Mouse (Mus musculus) CH12.LX (cell line): ENCODE results near the gene Celf5. TPM values are rescaled to one million over a fixed set of nuclear protein-coding genes. Genes with fewer than 3 reads are reported as not detected.

ENCODE experiments used
- DNase-seq: peaks from one replicate; pipeline ENCODE4 v3.0.0-alpha.2; 2013; ENCODE audit errors: extremely low read depth
- H3K27ac ChIP-seq: 2 replicates; pipeline ENCODE4 v1.5.1; 2012; ENCODE audit warnings: low read depth, mild to moderate bottlenecking, control low read depth, moderate library complexity; ENCODE audit not compliant: insufficient read depth
- H3K27me3 ChIP-seq: replicated peaks from 2 replicates; pipeline ENCODE3; 2012; ENCODE audit warnings: inconsistent platforms
- H3K36me3 ChIP-seq, 2 experiments: replicated peaks in 1 of 2; 2 replicates each; pipeline versions ENCODE3 to v1.6.1; 2012; ENCODE audit warnings: inconsistent platforms in 1 of 2, low read length in 1 of 2, mild to moderate bottlenecking in 1 of 2, mixed read lengths in 1 of 2, moderate library complexity in 1 of 2; ENCODE audit not compliant: control insufficient read depth in 1 of 2, insufficient read depth in 1 of 2
- H3K4me1 ChIP-seq, 2 experiments: 2 replicates each; pipeline ENCODE4 v1.6.1; 2012; ENCODE audit warnings: inconsistent platforms in 1 of 2, moderate library complexity in 1 of 2; ENCODE audit not compliant: insufficient read depth in 2 of 2, control insufficient read depth in 1 of 2
- H3K4me2 ChIP-seq: 2 replicates; pipeline ENCODE4 v1.6.1; 2012; ENCODE audit warnings: low read depth, mild to moderate bottlenecking, control low read depth; ENCODE audit not compliant: poor library complexity, insufficient read depth, severe bottlenecking
- H3K4me3 ChIP-seq, 3 experiments: fragments of 150-350 bp in 1 of 3; sonication (generic) in 1 of 3; replicated peaks in 1 of 3; 2 replicates each; pipeline versions ENCODE3 to v1.5.1; 2011 to 2012; ENCODE audit warnings: low read depth in 2 of 3, low read length in 2 of 3, mild to moderate bottlenecking in 2 of 3, moderate library complexity in 2 of 3, control low read depth in 1 of 3, improper control_type of control experiment in 1 of 3, inconsistent platforms in 1 of 3, mixed read lengths in 1 of 3; ENCODE audit not compliant: poor library complexity in 1 of 3
- H3K79me2 ChIP-seq: replicated peaks from 2 replicates; pipeline ENCODE4 v1.6.1; 2012; ENCODE audit warnings: mild to moderate bottlenecking, moderate library complexity; ENCODE audit not compliant: control insufficient read depth, poor library complexity, insufficient read depth, severe bottlenecking; ENCODE audit errors: extremely low read depth
- H3K9ac ChIP-seq: 2 replicates; pipeline ENCODE4 v1.6.1; 2012; ENCODE audit warnings: low read depth, mild to moderate bottlenecking, control low read depth, moderate library complexity; ENCODE audit not compliant: insufficient read depth
- H3K9me3 ChIP-seq: replicated peaks from 2 replicates; pipeline ENCODE3; 2012; ENCODE audit warnings: low read length, inconsistent platforms, mixed read lengths
- BHLHE40 ChIP-seq: IDR thresholded peaks from 2 replicates; pipeline ENCODE4 v1.6.1; 2011; ENCODE audit warnings: mild to moderate bottlenecking, low read depth, low read length, improper control_type of control experiment
- CHD2 ChIP-seq: IDR thresholded peaks from 2 replicates; pipeline ENCODE4 v1.6.1; 2011; ENCODE audit warnings: low read length, improper control_type of control experiment
- ELF1 ChIP-seq: IDR thresholded peaks from 2 replicates; pipeline ENCODE4 v1.6.1; 2014; ENCODE audit warnings: low read depth, mild to moderate bottlenecking, inconsistent platforms, low read length, improper control_type of control experiment
- EP300 ChIP-seq: IDR thresholded peaks from 2 replicates; pipeline ENCODE4 v1.6.1; 2011; ENCODE audit warnings: low read length, improper control_type of control experiment
- ETS1 ChIP-seq: conservative IDR thresholded peaks from 2 replicates; pipeline ENCODE4 v1.6.1; 2012; ENCODE audit warnings: low read depth, mild to moderate bottlenecking, inconsistent platforms, low read length, improper control_type of control experiment, moderate library complexity
- HCFC1 ChIP-seq: IDR thresholded peaks from 2 replicates; pipeline ENCODE4 v1.6.1; 2012; ENCODE audit warnings: low read depth, mild to moderate bottlenecking, inconsistent platforms, low read length, improper control_type of control experiment
- IRF4 ChIP-seq: IDR thresholded peaks from 2 replicates; pipeline ENCODE4 v1.6.1; 2014; ENCODE audit warnings: low read depth, mild to moderate bottlenecking, inconsistent platforms, low read length, improper control_type of control experiment
- JUN ChIP-seq: IDR thresholded peaks from 2 replicates; pipeline ENCODE4 v1.6.1; 2011; ENCODE audit warnings: low read depth, mild to moderate bottlenecking, low read length, improper control_type of control experiment, moderate library complexity; ENCODE audit not compliant: insufficient read depth
- JUND ChIP-seq: conservative IDR thresholded peaks from 2 replicates; pipeline ENCODE4 v1.6.1; 2011; ENCODE audit warnings: low read depth, low read length, improper control_type of control experiment
- MAFK ChIP-seq: IDR thresholded peaks from 2 replicates; pipeline ENCODE4 v1.6.1; 2011; ENCODE audit warnings: low read length, improper control_type of control experiment; ENCODE audit not compliant: insufficient replicate concordance
- MAX ChIP-seq: IDR thresholded peaks from 2 replicates; pipeline ENCODE4 v1.6.1; 2011; ENCODE audit warnings: low read length, improper control_type of control experiment
- MAZ ChIP-seq: IDR thresholded peaks from 2 replicates; pipeline ENCODE4 v1.6.1; 2012; ENCODE audit warnings: low read depth, mild to moderate bottlenecking, inconsistent platforms, low read length, improper control_type of control experiment, moderate library complexity
- MYC ChIP-seq: IDR thresholded peaks from 2 replicates; pipeline ENCODE4 v1.6.1; 2011; ENCODE audit warnings: low read depth, mild to moderate bottlenecking, improper control_type of control experiment, low read length
- NELFE ChIP-seq: IDR thresholded peaks from 2 replicates; pipeline ENCODE4 v1.6.1; 2011; ENCODE audit warnings: low read depth, low read length, improper control_type of control experiment
- RCOR1 ChIP-seq: conservative IDR thresholded peaks from 2 replicates; pipeline ENCODE4 v1.6.1; 2012; ENCODE audit warnings: low read depth, mild to moderate bottlenecking, inconsistent platforms, low read length, improper control_type of control experiment
- SIN3A ChIP-seq: IDR thresholded peaks from 2 replicates; pipeline ENCODE4 v1.6.1; 2012; ENCODE audit warnings: low read length, improper control_type of control experiment, inconsistent platforms
- TBP ChIP-seq: conservative IDR thresholded peaks from 2 replicates; pipeline ENCODE4 v1.6.1; 2011; ENCODE audit warnings: low read depth, low read length, improper control_type of control experiment
- UBTF ChIP-seq: IDR thresholded peaks from 2 replicates; pipeline ENCODE4 v1.6.1; 2012; ENCODE audit warnings: low read depth, mild to moderate bottlenecking, inconsistent platforms, low read length, improper control_type of control experiment, moderate library complexity
- USF1 ChIP-seq: IDR thresholded peaks from 2 replicates; pipeline ENCODE4 v1.6.1; 2014; ENCODE audit warnings: low read depth, mild to moderate bottlenecking, inconsistent platforms, low read length, improper control_type of control experiment
- ZC3H11A ChIP-seq: IDR thresholded peaks from 2 replicates; pipeline ENCODE4 v1.6.1; 2012; ENCODE audit warnings: low read depth, mild to moderate bottlenecking, inconsistent platforms, low read length, improper control_type of control experiment
- ZKSCAN1 ChIP-seq: IDR thresholded peaks from 2 replicates; pipeline ENCODE4 v1.6.1; 2012; ENCODE audit warnings: low read depth, inconsistent platforms, low read length, improper control_type of control experiment, borderline replicate concordance
- ZNF384 ChIP-seq: IDR thresholded peaks from 2 replicates; pipeline ENCODE4 v1.6.1; 2012; ENCODE audit warnings: low read depth, low read length, improper control_type of control experiment, inconsistent platforms
- dilution Hi-C: fragments of 300-500 bp; cut with MboI; formaldehyde crosslinking; loops from 2 replicates; pipeline ENCODE4 v1.14.3; 2020; ENCODE audit warnings: low sequenced_read_pairs; ENCODE audit not compliant: extremely low pct_unique_long_range_greater_than_20kb, extremely low pct_ligation_motif_present
- in situ Hi-C: fragments of 300-500 bp; cut with MboI; formaldehyde crosslinking; loops from 3 replicates; pipeline ENCODE4 v1.14.3; 2019; ENCODE audit warnings: low sequenced_read_pairs, low pct_ligation_motif_present, low pct_unique_long_range_greater_than_20kb, mixed read lengths
- polyA plus RNA-seq: library from polyadenylated mRNA; unstranded; fragments of >175 nt; gene quantifications from 2 replicates; pipeline ENCODE4 v1.2.1, GENCODE M21; 2012; ENCODE audit warnings: low read depth; ENCODE audit not compliant: insufficient read length
- total RNA-seq, 2 experiments: library from RNA; depleted of rRNA; stranded (reverse); fragments of 300-350 nt in 1 of 2; fragments of >200 nt in 1 of 2; gene quantifications; 2 replicates each; pipeline ENCODE4 v1.2.3; 2012 to 2014

The Celf5 gene
- total and polyA plus RNA-seq, 3 experiments, result 0.07 to 0.08 TPM; not detected in 1

DNA sequence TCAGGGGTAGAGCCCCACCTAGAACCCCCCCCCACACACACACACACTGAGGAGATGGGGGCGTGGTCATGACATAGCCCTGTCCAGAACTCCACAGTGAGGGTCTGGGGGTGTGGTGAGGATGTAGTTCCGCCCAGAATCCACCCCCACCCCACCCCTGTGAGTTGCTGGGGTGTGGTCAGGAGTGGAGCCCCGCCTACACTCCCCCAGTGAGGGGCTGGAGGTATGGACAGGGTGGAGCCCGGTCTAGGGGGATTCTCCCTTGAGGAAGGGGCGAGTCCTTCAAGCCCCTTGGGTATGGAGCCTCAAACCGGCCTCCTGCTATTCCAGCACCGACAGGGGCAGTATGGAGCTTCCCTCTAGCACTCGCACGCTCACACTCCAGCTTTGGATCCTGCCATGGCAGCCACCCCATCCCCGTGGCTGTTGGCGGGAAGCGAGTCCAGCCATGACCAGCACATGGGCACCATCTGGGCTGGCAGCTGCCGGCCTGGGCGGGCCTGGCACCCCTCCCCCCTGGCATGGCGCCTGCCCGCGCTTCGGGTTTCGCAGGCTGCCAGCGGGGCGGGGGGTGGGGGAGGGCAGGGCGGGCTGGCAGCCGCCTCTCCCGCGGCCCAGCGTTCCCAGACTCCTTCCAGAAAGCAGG lies 65.8 kb downstream of the Celf5 start:
- no peaks in the 10 kb centered on the region for H3K9me3 ChIP-seq
- TF ChIP-seq SIN3A (no peak), HCFC1 (no peak), JUND (no peak), RCOR1 (no peak), USF1 (no peak), ETS1 (no peak), EP300 (no peak), ZNF384 (no peak), MAFK (no peak), ZC3H11A (no peak), ELF1 (no peak)
- no peaks in the 10 kb centered on the region for H3K27me3 ChIP-seq
- no peak overlapping the region for H3K9ac ChIP-seq
- H3K4me2 ChIP-seq, result no peak overlapping the region
- H3K4me1 ChIP-seq, result peaks cover 35 to 44% of the 10 kb centered on the region in 2 experiments
- dilution Hi-C loops, result no loop called here
- in situ Hi-C loops, result no loop called here
- H3K4me3 ChIP-seq, result no peak overlapping the region
- DNase-seq, result no peak
- H3K27ac ChIP-seq, result no peak overlapping the region
- peaks cover 10% of the 10 kb centered on the region; the same call in 1 of the 2 replicates for H3K79me2 ChIP-seq
- H3K36me3 ChIP-seq, result peaks cover 31 to 64% of the 10 kb centered on the region in 2 experiments

DNA sequence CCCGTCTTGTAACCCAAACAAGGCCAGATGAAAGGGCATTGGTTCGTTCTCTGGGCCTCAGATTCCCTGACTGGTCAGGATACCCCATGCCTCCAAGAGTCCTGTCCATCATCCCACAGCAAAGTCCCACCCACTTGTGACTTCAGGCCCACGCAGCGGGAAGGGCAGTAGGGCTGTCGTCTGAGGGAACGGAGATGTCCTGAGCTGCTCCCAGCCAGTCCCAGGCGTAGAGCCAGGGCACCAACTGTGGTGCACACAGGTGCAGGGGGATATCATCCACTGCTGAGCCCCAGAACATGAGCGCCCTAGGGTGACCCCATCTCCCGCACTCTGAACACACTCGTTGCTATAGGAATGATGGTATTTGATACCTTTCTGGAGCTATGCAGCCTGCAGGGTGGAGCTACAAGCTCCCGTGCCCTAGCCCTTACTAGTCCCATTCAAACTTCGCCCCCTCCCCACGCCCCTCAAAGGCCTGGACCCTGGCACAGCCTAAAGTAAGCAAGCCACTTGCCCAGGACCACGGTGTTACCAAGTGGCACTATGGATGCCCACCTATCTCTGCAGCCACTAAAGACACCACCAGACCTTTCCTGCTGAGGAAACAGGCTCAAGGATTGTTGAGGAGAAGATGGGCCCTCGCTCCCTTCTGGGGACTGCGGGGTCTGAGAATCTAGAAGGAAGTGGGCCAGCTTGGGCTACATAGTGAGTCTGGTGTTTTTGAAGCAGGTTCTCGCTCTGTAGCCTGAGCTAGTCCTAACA lies 66.8 kb downstream of the Celf5 start:
- Histone ChIP-seq H3K9ac (no peak overlapping the region), H3K4me1 (peaks cover 44 to 54% of the 10 kb centered on the region in 2 experiments), H3K9me3 (no peaks in the 10 kb centered on the region), H3K27ac (no peak overlapping the region), H3K27me3 (no peaks in the 10 kb centered on the region), H3K4me2 (no peak overlapping the region), H3K36me3 (peaks cover 31 to 66% of the 10 kb centered on the region in 2 experiments), H3K79me2 (peaks cover 9% of the 10 kb centered on the region; the same call in 1 of the 2 replicates), H3K4me3 (no peak overlapping the region)
- no peak for DNase-seq
- dilution Hi-C loops (no loop called here), in situ Hi-C loops (no loop called here)
- TF ChIP-seq MYC (no peak), BHLHE40 (no peak), UBTF (no peak), MAZ (no peak), SIN3A (no peak), NELFE (no peak), ZKSCAN1 (no peak), ETS1 (no peak), JUN (no peak), RCOR1 (no peak), TBP (no peak), MAX (no peak), ZC3H11A (no peak), CHD2 (no peak), IRF4 (no peak)
